Mouse (Mus musculus) embryo, embryonic 9.5 days (tissue): ENCODE data around the gene C530025M09Rik.

Experiments used
- DNase-seq: peaks from one replicate; pipeline ENCODE4 v3.0.0-alpha.2; 2017; ENCODE audit errors: extremely low spot score

Gene C530025M09Rik

GRCm38 (mm10) chr2:149804599-149805140, 26.3 kb downstream of the C530025M09Rik start:
- no peak for DNase-seq

GRCm38 (mm10) chr2:149798613-149799012, 32.4 kb downstream of the C530025M09Rik start:
- peak; percentile 11 for DNase-seq
